Mouse (Mus musculus) CH12.LX (cell line): ENCODE measurements at regions not wholly inside any gene's neighbourhood (a gene's known extent, or its start where the extent isn't known, plus 50 kb on each side); places are given as distances from the start of the nearest gene placed in this dataset.

Experiments
- DNase-seq: peaks from one replicate; pipeline ENCODE4 v3.0.0-alpha.2; 2013; ENCODE audit errors: extremely low read depth
- H3K27ac ChIP-seq: 2 replicates; pipeline ENCODE4 v1.5.1; 2012; ENCODE audit warnings: low read depth, mild to moderate bottlenecking, control low read depth, moderate library complexity; ENCODE audit not compliant: insufficient read depth
- H3K27me3 ChIP-seq: replicated peaks from 2 replicates; pipeline ENCODE3; 2012; ENCODE audit warnings: inconsistent platforms
- H3K36me3 ChIP-seq, 2 experiments: replicated peaks in 1 of 2; 2 replicates each; pipeline versions ENCODE3 to v1.6.1; 2012; ENCODE audit warnings: inconsistent platforms in 1 of 2, low read length in 1 of 2, mild to moderate bottlenecking in 1 of 2, mixed read lengths in 1 of 2, moderate library complexity in 1 of 2; ENCODE audit not compliant: control insufficient read depth in 1 of 2, insufficient read depth in 1 of 2
- H3K4me1 ChIP-seq, 2 experiments: 2 replicates each; pipeline ENCODE4 v1.6.1; 2012; ENCODE audit warnings: inconsistent platforms in 1 of 2, moderate library complexity in 1 of 2; ENCODE audit not compliant: insufficient read depth in 2 of 2, control insufficient read depth in 1 of 2
- H3K4me2 ChIP-seq: 2 replicates; pipeline ENCODE4 v1.6.1; 2012; ENCODE audit warnings: low read depth, mild to moderate bottlenecking, control low read depth; ENCODE audit not compliant: poor library complexity, insufficient read depth, severe bottlenecking
- H3K4me3 ChIP-seq, 3 experiments: fragments of 150-350 bp in 1 of 3; sonication (generic) in 1 of 3; replicated peaks in 1 of 3; 2 replicates each; pipeline versions ENCODE3 to v1.5.1; 2011 to 2012; ENCODE audit warnings: low read depth in 2 of 3, low read length in 2 of 3, mild to moderate bottlenecking in 2 of 3, moderate library complexity in 2 of 3, control low read depth in 1 of 3, improper control_type of control experiment in 1 of 3, inconsistent platforms in 1 of 3, mixed read lengths in 1 of 3; ENCODE audit not compliant: poor library complexity in 1 of 3
- H3K79me2 ChIP-seq: replicated peaks from 2 replicates; pipeline ENCODE4 v1.6.1; 2012; ENCODE audit warnings: mild to moderate bottlenecking, moderate library complexity; ENCODE audit not compliant: control insufficient read depth, poor library complexity, insufficient read depth, severe bottlenecking; ENCODE audit errors: extremely low read depth
- H3K9ac ChIP-seq: 2 replicates; pipeline ENCODE4 v1.6.1; 2012; ENCODE audit warnings: low read depth, mild to moderate bottlenecking, control low read depth, moderate library complexity; ENCODE audit not compliant: insufficient read depth
- H3K9me3 ChIP-seq: replicated peaks from 2 replicates; pipeline ENCODE3; 2012; ENCODE audit warnings: low read length, inconsistent platforms, mixed read lengths
- CHD1 ChIP-seq: IDR thresholded peaks from 2 replicates; pipeline ENCODE4 v1.6.1; 2012; ENCODE audit warnings: low read depth, low read length, improper control_type of control experiment, inconsistent platforms
- CHD2 ChIP-seq: IDR thresholded peaks from 2 replicates; pipeline ENCODE4 v1.6.1; 2011; ENCODE audit warnings: low read length, improper control_type of control experiment
- CTCF ChIP-seq, 2 experiments: IDR thresholded peaks in 1 of 2; conservative IDR thresholded peaks in 1 of 2; 2 replicates each; pipeline ENCODE4 v1.5.1; 2011 to 2012; ENCODE audit warnings: low read depth in 2 of 2, low read length in 2 of 2, improper control_type of control experiment in 1 of 2, inconsistent platforms in 1 of 2, mild to moderate bottlenecking in 1 of 2, moderate library complexity in 1 of 2
- E2F4 ChIP-seq: IDR thresholded peaks from 2 replicates; pipeline ENCODE4 v1.6.1; 2011; ENCODE audit warnings: low read depth, low read length, improper control_type of control experiment; ENCODE audit not compliant: insufficient replicate concordance
- ELF1 ChIP-seq: IDR thresholded peaks from 2 replicates; pipeline ENCODE4 v1.6.1; 2014; ENCODE audit warnings: low read depth, mild to moderate bottlenecking, inconsistent platforms, low read length, improper control_type of control experiment
- EP300 ChIP-seq: IDR thresholded peaks from 2 replicates; pipeline ENCODE4 v1.6.1; 2011; ENCODE audit warnings: low read length, improper control_type of control experiment
- ETS1 ChIP-seq: conservative IDR thresholded peaks from 2 replicates; pipeline ENCODE4 v1.6.1; 2012; ENCODE audit warnings: low read depth, mild to moderate bottlenecking, inconsistent platforms, low read length, improper control_type of control experiment, moderate library complexity
- IRF4 ChIP-seq: IDR thresholded peaks from 2 replicates; pipeline ENCODE4 v1.6.1; 2014; ENCODE audit warnings: low read depth, mild to moderate bottlenecking, inconsistent platforms, low read length, improper control_type of control experiment
- JUN ChIP-seq: IDR thresholded peaks from 2 replicates; pipeline ENCODE4 v1.6.1; 2011; ENCODE audit warnings: low read depth, mild to moderate bottlenecking, low read length, improper control_type of control experiment, moderate library complexity; ENCODE audit not compliant: insufficient read depth
- KAT2A ChIP-seq: IDR thresholded peaks from 2 replicates; pipeline ENCODE4 v1.6.1; 2012; ENCODE audit warnings: low read length, improper control_type of control experiment, inconsistent platforms; ENCODE audit not compliant: insufficient replicate concordance
- MAFK ChIP-seq: IDR thresholded peaks from 2 replicates; pipeline ENCODE4 v1.6.1; 2011; ENCODE audit warnings: low read length, improper control_type of control experiment; ENCODE audit not compliant: insufficient replicate concordance
- MAZ ChIP-seq: IDR thresholded peaks from 2 replicates; pipeline ENCODE4 v1.6.1; 2012; ENCODE audit warnings: low read depth, mild to moderate bottlenecking, inconsistent platforms, low read length, improper control_type of control experiment, moderate library complexity
- MEF2A ChIP-seq: IDR thresholded peaks from 2 replicates; pipeline ENCODE4 v1.6.1; 2014; ENCODE audit warnings: low read depth, mild to moderate bottlenecking, inconsistent platforms, low read length, improper control_type of control experiment, borderline replicate concordance
- MXI1 ChIP-seq: IDR thresholded peaks from 2 replicates; pipeline ENCODE4 v1.6.1; 2011; ENCODE audit warnings: mild to moderate bottlenecking, low read depth, low read length, improper control_type of control experiment
- MYC ChIP-seq: IDR thresholded peaks from 2 replicates; pipeline ENCODE4 v1.6.1; 2011; ENCODE audit warnings: low read depth, mild to moderate bottlenecking, improper control_type of control experiment, low read length
- POLR2AphosphoS2 ChIP-seq: IDR thresholded peaks from 2 replicates; pipeline ENCODE4 v1.6.1; 2011; ENCODE audit warnings: low read depth, low read length, improper control_type of control experiment
- SIN3A ChIP-seq: IDR thresholded peaks from 2 replicates; pipeline ENCODE4 v1.6.1; 2012; ENCODE audit warnings: low read length, improper control_type of control experiment, inconsistent platforms
- SMC3 ChIP-seq: IDR thresholded peaks from 2 replicates; pipeline ENCODE4 v1.6.1; 2011; ENCODE audit warnings: low read depth, low read length, improper control_type of control experiment
- USF1 ChIP-seq: IDR thresholded peaks from 2 replicates; pipeline ENCODE4 v1.6.1; 2014; ENCODE audit warnings: low read depth, mild to moderate bottlenecking, inconsistent platforms, low read length, improper control_type of control experiment
- ZKSCAN1 ChIP-seq: IDR thresholded peaks from 2 replicates; pipeline ENCODE4 v1.6.1; 2012; ENCODE audit warnings: low read depth, inconsistent platforms, low read length, improper control_type of control experiment, borderline replicate concordance
- ZNF384 ChIP-seq: IDR thresholded peaks from 2 replicates; pipeline ENCODE4 v1.6.1; 2012; ENCODE audit warnings: low read depth, low read length, improper control_type of control experiment, inconsistent platforms
- dilution Hi-C: fragments of 300-500 bp; cut with MboI; formaldehyde crosslinking; loops from 2 replicates; pipeline ENCODE4 v1.14.3; 2020; ENCODE audit warnings: low sequenced_read_pairs; ENCODE audit not compliant: extremely low pct_unique_long_range_greater_than_20kb, extremely low pct_ligation_motif_present
- in situ Hi-C: fragments of 300-500 bp; cut with MboI; formaldehyde crosslinking; loops from 3 replicates; pipeline ENCODE4 v1.14.3; 2019; ENCODE audit warnings: low sequenced_read_pairs, low pct_ligation_motif_present, low pct_unique_long_range_greater_than_20kb, mixed read lengths

- no peak for DNase-seq
- dilution Hi-C loops = no loop called here
- Histone ChIP-seq H3K9ac (no peak overlapping the region), H3K27ac (no peak overlapping the region), H3K4me3 (no peak overlapping the region), H3K4me1 (no peaks in the 10 kb centered on the region; a peak in 1 of 4 replicates), H3K4me2 (peak overlapping the region; percentile 51), H3K36me3 (no peaks in the 10 kb centered on the region), H3K9me3 (no peaks in the 10 kb centered on the region), H3K27me3 (no peaks in the 10 kb centered on the region), H3K79me2 (no peaks in the 10 kb centered on the region)
- in situ Hi-C loops = no loop called here
- no peak for TF ChIP-seq MAZ
- no peak for TF ChIP-seq MEF2A
- TF ChIP-seq ETS1 = no peak
- no peak for TF ChIP-seq SIN3A
- no peak for TF ChIP-seq MYC
- no peak for TF ChIP-seq ZNF384
- no peak for TF ChIP-seq MAFK
- no peak for TF ChIP-seq JUN
- TF ChIP-seq ELF1 = no peak
- TF ChIP-seq MXI1 = no peak
- no peak for TF ChIP-seq SMC3
- TF ChIP-seq KAT2A = no peak
- TF ChIP-seq CHD1 = no peak
- TF ChIP-seq IRF4 = no peak
- TF ChIP-seq ZKSCAN1 = no peak
- TF ChIP-seq CTCF (conservative IDR thresholded peaks at IDR 0.05 in 1 of 2, IDR thresholded peaks at IDR 0.05 in 1 of 2; ENCODE audit: low read depth in 2 of 2, low read length in 2 of 2) = no peak
Observed at GRCm38 (mm10) chr8:35109506-35110217, 655.9 kb upstream of the Gm19410 start.

GRCm38 (mm10) chr8:35110286-35110685 is 655.3 kb upstream of the Gm19410 start:
- TF ChIP-seq POLR2AphosphoS2 (no peak), EP300 (no peak), USF1 (no peak), ZNF384 (no peak), CHD2 (no peak), KAT2A (no peak), CHD1 (no peak), ZKSCAN1 (no peak), E2F4 (no peak), MYC (no peak), MXI1 (no peak)
- Histone ChIP-seq H3K27me3 (no peaks in the 10 kb centered on the region), H3K4me1 (no peaks in the 10 kb centered on the region; a peak in 1 of 4 replicates), H3K79me2 (no peaks in the 10 kb centered on the region), H3K9ac (no peak overlapping the region), H3K4me2 (0 out of 2 replicates have a peak overlapping the region, but pooled peaks have one; percentile 51), H3K36me3 (no peaks in the 10 kb centered on the region), H3K9me3 (no peaks in the 10 kb centered on the region), H3K4me3 (no peak overlapping the region), H3K27ac (no peak overlapping the region)
- dilution Hi-C loops = no loop called here
- in situ Hi-C loops = no loop called here
- no peak for DNase-seq
